Mouse (Mus musculus) lung, postnatal 25 days (tissue): ENCODE measurements around the gene Snrpa1.
A peak's percentile ranks its signal among the peaks of the same experiment; 100 is the strongest.

Experiments
- DNase-seq: peaks from one replicate; pipeline ENCODE4 v3.0.0; 2022; ENCODE audit warnings: low spot score

Gene Snrpa1

DNA sequence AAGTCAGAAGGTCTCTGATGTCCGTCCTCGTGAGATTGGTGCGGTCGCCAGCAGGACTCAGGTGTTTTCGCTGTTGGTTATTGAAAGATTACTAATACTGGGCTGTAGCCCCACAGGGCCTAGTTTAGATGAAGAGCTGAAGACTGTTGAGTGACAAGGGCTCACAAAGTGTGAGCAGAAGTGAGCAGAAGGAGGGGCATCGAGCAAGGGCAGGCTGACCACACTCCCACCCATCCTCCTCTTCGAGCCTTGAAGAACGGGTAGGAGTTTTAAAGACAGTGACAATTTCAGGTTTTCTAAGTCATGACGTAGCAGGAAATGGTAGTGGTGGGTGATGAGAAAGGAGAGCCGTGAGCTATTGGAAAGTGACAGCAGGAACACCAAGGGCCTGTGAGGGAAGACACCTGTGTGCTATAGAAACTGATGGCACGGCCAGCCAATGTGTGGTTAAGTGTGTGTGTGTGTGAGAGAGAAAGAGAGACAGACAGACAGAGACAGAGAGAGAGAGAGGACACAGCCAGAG is 57.1 kb downstream of the Snrpa1 start:
- no peak for DNase-seq

DNA sequence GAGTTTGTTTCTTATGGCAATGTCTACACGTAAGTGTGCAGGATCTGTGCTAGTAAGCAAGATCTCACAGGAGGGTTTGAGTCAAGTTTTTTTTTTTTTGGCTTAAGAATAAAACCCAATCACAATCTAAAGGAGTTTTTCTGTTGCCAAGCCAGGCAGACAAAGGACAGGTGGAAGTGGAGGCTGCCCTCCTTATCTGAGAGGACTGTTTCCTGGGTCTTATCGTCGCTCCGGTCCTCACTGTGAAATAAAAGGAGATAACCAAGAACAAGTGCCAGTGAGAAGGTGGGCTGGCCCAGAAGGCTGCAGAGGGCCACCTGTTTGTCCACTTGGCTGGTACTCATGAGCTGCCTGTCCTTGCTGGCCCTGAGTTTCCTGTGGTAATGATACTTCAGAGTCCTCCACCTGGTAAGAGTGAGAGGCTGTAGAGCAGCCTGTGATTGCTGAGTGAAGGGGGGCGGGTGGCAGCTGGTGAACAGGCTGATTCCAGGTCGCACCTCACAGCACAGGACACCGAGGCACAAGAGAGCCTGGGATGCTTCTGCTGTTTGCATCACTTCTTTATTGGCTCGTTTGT is 58.2 kb downstream of the Snrpa1 start:
- DNase-seq, result peak; percentile 78

DNA sequence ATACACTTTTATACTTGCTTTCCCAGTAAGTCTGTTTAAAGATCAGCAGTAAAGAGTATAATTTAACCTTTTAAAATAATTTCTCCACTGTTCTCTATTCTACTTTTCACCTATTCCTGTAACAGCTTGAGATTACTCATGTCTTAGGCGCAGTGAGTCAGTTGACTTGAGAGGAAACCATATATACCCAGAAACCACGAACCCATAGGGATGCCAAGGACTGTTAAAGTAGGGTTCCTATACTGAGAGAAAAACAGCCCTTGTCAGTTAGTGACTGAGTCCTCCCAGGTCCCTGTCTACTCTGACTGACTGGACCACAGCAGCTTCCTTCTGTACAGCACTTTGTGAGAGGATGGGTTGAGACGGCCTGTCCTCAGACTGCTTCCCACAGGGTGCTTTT is 59.2 kb downstream of the Snrpa1 start:
- DNase-seq, result no peak

DNA sequence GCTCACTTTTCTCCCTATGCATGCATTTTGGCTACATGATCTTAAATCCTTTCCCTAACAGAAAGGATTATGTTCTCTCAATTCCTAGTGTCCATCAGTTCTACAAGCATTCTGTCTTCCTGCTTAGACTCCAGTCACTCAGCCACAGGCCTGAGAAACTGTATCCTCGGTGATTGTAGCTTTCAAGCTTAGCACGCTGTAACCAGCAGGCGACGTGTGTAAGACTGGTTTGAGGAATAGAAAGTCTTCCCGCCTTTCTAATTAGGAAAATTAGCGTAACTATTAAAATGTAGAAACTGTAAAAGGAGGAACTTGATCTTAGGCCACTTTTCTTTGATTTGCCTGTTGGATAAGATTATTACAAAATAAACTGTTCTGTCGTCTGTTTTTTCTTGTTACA is 60.0 kb downstream of the Snrpa1 start:
- no peak for DNase-seq

DNA sequence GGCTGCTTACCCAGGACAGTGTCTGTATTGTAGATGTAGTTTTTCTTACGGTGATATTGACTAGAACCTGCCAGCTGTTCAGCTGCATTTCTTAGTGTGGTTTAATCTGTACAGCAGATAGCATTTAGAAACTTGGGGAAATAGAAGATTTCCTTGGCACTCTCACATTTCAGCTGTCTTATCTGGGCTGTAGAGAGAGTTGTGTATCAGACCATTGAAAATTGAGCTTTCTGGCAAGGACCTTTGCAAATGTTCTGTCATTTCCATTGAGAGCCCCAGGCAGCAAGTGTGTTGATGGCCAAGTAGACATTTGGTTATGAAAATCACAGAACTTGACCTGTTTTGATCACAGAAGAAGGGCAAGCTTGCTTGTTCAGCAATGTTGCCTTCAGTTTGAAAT is 61.3 kb downstream of the Snrpa1 start:
- DNase-seq, result no peak

DNA sequence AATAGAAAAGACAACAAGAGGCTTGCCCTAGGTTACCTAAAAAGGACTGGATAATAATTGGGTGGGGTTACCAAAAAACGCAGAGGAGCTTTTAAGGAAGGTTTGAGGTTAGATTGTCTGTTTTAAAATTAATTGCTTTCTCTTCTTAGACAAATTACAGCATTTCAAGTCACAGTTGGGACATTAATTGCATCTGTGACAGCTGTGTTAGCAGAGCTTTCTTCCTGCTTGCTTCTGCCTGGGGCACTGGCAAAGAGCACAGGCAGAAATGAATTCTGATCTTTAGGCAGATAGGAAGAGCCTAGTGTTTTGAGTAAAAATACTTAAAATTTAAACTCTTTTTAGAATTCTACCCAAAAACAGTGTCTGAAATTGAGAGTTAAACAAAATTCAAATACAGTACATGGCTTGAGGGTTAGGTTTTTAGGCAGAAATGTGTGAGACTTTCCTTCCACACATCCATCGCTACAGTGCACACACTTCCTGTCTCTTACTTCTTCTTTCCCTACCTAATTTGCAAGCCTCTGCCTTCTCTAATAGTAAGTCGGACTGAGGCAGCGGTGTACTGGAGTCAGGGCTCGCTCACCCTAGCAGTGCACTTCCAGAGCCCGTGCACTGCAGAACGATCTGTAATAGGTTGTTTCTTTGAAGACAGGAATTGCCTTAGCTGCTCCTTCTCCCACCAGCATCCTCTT is 62.0 kb downstream of the Snrpa1 start:
- no peak for DNase-seq
